Mouse (Mus musculus) lung, postnatal 0 days (tissue): Measurements from ENCODE around the gene Ckb. TPM values are rescaled to one million over a fixed set of nuclear protein-coding genes. Genes with fewer than 3 reads are reported as not detected.

Source experiments
- ATAC-seq: fragments of 200-750 bp; cut with Nextera tagmentation; 2 replicates; pipeline ENCODE4 v1.8.0; 2017; ENCODE audit warnings: moderate library complexity
- DNase-seq: peaks from one replicate; pipeline ENCODE4 v3.0.0-alpha.2; 2016; ENCODE audit warnings: low spot score
- H3K27ac ChIP-seq: fragments of 300-500 bp; sonication (generic); 2 replicates; pipeline ENCODE4 v1.5.1; 2014; ENCODE audit warnings: antibody characterized with exemption, mild to moderate bottlenecking, low read length, mixed read lengths
- H3K27me3 ChIP-seq: fragments of 300-500 bp; sonication (generic); replicated peaks from 2 replicates; pipeline ENCODE4 v1.6.1; 2014; ENCODE audit warnings: low read length, mixed read lengths; ENCODE audit not compliant: insufficient read depth
- H3K36me3 ChIP-seq: fragments of 300-500 bp; sonication (generic); 2 replicates; pipeline ENCODE4 v1.6.1; 2014; ENCODE audit warnings: low read length, mixed read lengths; ENCODE audit not compliant: insufficient read depth
- H3K4me1 ChIP-seq: fragments of 300-500 bp; sonication (generic); 2 replicates; pipeline ENCODE4 v1.6.1; 2014; ENCODE audit warnings: antibody characterized with exemption, low read depth, low read length, mixed read lengths; ENCODE audit not compliant: insufficient read depth
- H3K4me2 ChIP-seq: fragments of 300-500 bp; sonication (generic); replicated peaks from 2 replicates; pipeline ENCODE4 v1.6.1; 2014; ENCODE audit warnings: low read depth, mild to moderate bottlenecking, low read length, moderate library complexity, mixed read lengths
- H3K4me3 ChIP-seq: fragments of 300-500 bp; sonication (generic); 2 replicates; pipeline ENCODE4 v1.5.1; 2014; ENCODE audit warnings: low read depth, low read length
- H3K9ac ChIP-seq: fragments of 300-500 bp; sonication (generic); replicated peaks from 2 replicates; pipeline ENCODE4 v1.6.1; 2014; ENCODE audit warnings: low read depth, mild to moderate bottlenecking
- H3K9me3 ChIP-seq: fragments of 300-500 bp; sonication (generic); 2 replicates; pipeline ENCODE4 v1.6.1; 2016; ENCODE audit warnings: low read length, mixed read lengths
- CTCF ChIP-seq: IDR thresholded peaks from 2 replicates; pipeline ENCODE4 v1.5.1; 2016; ENCODE audit warnings: antibody characterized with exemption, mild to moderate bottlenecking
- EP300 ChIP-seq: IDR thresholded peaks from 2 replicates; pipeline ENCODE4 v1.6.1; 2016; ENCODE audit warnings: antibody characterized with exemption, mild to moderate bottlenecking, control low read depth
- WGBS: fragments of 180-500 bp; shearing (Covaris S2); extraction: QIAGEN DNeasy Blood & Tissue Kit; methylation state at CpG from one replicate; pipeline ENCODE4 v1.1.7; 2014; 5-methylcytosine and 5-hydroxymethylcytosine counted together
- polyA plus RNA-seq: library from polyadenylated mRNA; unstranded; fragments of >200 nt; fragmentation: Nextera tagmentation; extraction: Ambion mirVana; gene quantifications from 2 replicates; pipeline ENCODE4 v1.2.1, GENCODE M21; 2015

Ckb gene
- polyA plus RNA-seq, 1 experiment from 2014 or later, result 153 TPM

GRCm38 (mm10) chr12:111672581-111672980 lies 443 bp upstream of the Ckb start:
- H3K4me1 ChIP-seq, result peaks cover 29% of the 10 kb centered on the region; the same call in 1 of the 2 replicates
- H3K9me3 ChIP-seq, result no peaks in the 10 kb centered on the region
- no peaks in the 10 kb centered on the region for H3K36me3 ChIP-seq
- no peak for DNase-seq
- 9% methylated on average over 12 of the region's 12 CpGs for WGBS
- H3K27me3 ChIP-seq, result peaks cover 20% of the 10 kb centered on the region; the same call in 1 of the 2 replicates
- TF ChIP-seq CTCF, result no peak
- TF ChIP-seq EP300, result no peak
- ATAC-seq, result no peak
- H3K4me3 ChIP-seq, result peak overlapping the region; percentile 47; the same call in 1 of the 2 replicates
- H3K4me2 ChIP-seq, result peak overlapping the region; percentile 84
- H3K27ac ChIP-seq, result no peak overlapping the region
- H3K9ac ChIP-seq, result no peak overlapping the region

GRCm38 (mm10) chr12:111671431-111671902 lies 671 bp downstream of the Ckb start:
- ATAC-seq (peak; percentile 16), DNase-seq (peak; percentile 41)

DNA sequence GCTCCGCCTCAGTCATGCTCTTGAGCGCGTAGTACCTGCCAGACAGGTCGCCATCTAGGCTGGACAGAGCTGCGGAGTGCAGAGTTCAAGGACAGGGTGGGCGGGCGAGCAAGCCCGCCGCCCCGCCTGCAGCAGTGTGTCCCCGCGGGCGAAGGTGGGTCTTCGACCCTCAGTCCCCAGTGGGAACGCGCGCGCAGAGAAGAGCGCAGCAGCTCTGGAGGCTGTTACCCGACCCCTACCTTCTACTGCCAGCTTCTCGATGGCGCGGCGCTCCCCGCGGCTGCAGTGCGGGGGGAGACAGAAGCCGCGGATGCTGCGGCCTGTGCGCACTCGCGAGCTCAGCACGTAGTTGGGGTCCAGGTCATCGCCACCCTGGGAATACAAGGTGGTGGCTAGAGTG lies 1.2 kb downstream of the Ckb start:
- 4% methylated on average over 35 of the region's 35 CpGs for WGBS
- peak overlapping the region; percentile 47 for H3K4me3 ChIP-seq
- no peak overlapping the region for H3K27ac ChIP-seq
- peak overlapping the region; percentile 84 for H3K4me2 ChIP-seq
- H3K9ac ChIP-seq, result peak overlapping the region; percentile 29; the same call in 1 of the 2 replicates
- TF ChIP-seq EP300 (no peak), CTCF (no peak)
- ATAC-seq, result no peak
- H3K4me1 ChIP-seq, result peaks cover 23% of the 10 kb centered on the region; the same call in 1 of the 2 replicates
- peaks cover 20% of the 10 kb centered on the region; the same call in 1 of the 2 replicates for H3K27me3 ChIP-seq
- no peak for DNase-seq
- H3K9me3 ChIP-seq, result no peaks in the 10 kb centered on the region
- no peaks in the 10 kb centered on the region for H3K36me3 ChIP-seq

More at GRCm38 (mm10) chr12:111671431-111671902, 671 bp downstream of the Ckb start:
- 2% methylated on average over 34 of the region's 34 CpGs for WGBS
- Histone ChIP-seq H3K27me3 (peaks cover 20% of the 10 kb centered on the region; the same call in 1 of the 2 replicates), H3K4me3 (peak overlapping the region; percentile 47), H3K4me1 (peaks cover 23% of the 10 kb centered on the region; the same call in 1 of the 2 replicates), H3K9me3 (no peaks in the 10 kb centered on the region), H3K27ac (no peak overlapping the region), H3K36me3 (no peaks in the 10 kb centered on the region), H3K9ac (peak overlapping the region; percentile 29; the same call in 1 of the 2 replicates), H3K4me2 (peak overlapping the region; percentile 84)
- TF ChIP-seq EP300 (no peak), CTCF (no peak)

DNA sequence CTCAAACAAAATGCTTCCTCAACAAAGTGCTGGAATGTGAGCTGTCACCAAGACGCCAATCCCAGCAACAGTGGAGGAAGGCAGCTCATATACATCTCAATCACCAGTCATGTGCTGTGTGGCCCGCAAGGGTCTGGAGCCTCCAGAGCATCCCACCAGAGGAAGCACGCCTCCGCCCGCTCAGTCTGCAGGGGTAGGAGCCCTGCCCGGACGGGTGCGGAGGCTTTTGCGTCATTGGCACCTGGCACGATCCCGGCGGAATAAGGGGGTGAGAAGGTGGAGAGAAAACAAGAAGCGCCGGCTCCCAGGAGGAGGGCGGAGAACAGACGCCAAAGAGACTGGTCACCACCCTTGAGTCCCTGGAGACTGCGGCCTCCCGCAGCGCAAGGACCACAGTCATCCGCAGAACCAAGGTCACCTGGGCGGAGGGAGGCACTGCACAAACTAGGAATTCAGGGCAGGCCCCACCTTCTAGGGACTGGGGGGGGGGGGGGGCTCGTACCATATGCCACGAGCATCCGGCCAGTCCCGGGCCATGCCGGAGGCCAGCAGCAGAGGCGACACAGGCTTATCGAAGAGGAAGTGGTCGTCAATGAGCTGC lies 1.7 kb downstream of the Ckb start:
- Histone ChIP-seq H3K27ac (peak overlapping the region; percentile 14; the same call in 1 of the 2 replicates), H3K4me3 (peak overlapping the region; percentile 47)
- WGBS, result 17% methylated on average over 26 of the region's 29 CpGs

GRCm38 (mm10) chr12:111669961-111670360 lies 2.2 kb downstream of the Ckb start:
- no peak overlapping the region for H3K9ac ChIP-seq
- H3K9me3 ChIP-seq, result no peaks in the 10 kb centered on the region
- H3K36me3 ChIP-seq, result no peaks in the 10 kb centered on the region
- DNase-seq (no peak), ATAC-seq (no peak)
- peaks cover 20% of the 10 kb centered on the region; the same call in 1 of the 2 replicates for H3K27me3 ChIP-seq
- TF ChIP-seq EP300, result no peak
- TF ChIP-seq CTCF, result no peak
- H3K27ac ChIP-seq, result 0 out of 2 replicates have a peak overlapping the region, but pooled peaks have one; percentile 14
- H3K4me2 ChIP-seq, result no peak overlapping the region
- peaks cover 23% of the 10 kb centered on the region; the same call in 1 of the 2 replicates for H3K4me1 ChIP-seq
- H3K4me3 ChIP-seq, result no peak overlapping the region
- 62% methylated on average over 8 of the region's 8 CpGs for WGBS

More for the DNA sequence above, 1.7 kb downstream of the Ckb start:
- ATAC-seq, result peak; percentile 38
- Histone ChIP-seq H3K9me3 (no peaks in the 10 kb centered on the region), H3K4me2 (peak overlapping the region; percentile 84), H3K4me1 (peaks cover 23% of the 10 kb centered on the region; the same call in 1 of the 2 replicates), H3K27me3 (peaks cover 20% of the 10 kb centered on the region; the same call in 1 of the 2 replicates), H3K36me3 (no peaks in the 10 kb centered on the region), H3K9ac (no peak overlapping the region)
- TF ChIP-seq EP300, result no peak
- TF ChIP-seq CTCF, result no peak
- peak; percentile 72 for DNase-seq

- peak; percentile 73 for DNase-seq
Observed at GRCm38 (mm10) chr12:111669000-111669788, 2.9 kb downstream of the Ckb start.

More at GRCm38 (mm10) chr12:111669000-111669788, 2.9 kb downstream of the Ckb start:
- peak overlapping the region; percentile 86 for H3K27ac ChIP-seq
- H3K4me2 ChIP-seq, result peak overlapping the region; percentile 39; the same call in 1 of the 2 replicates
- WGBS, result 60% methylated on average over 23 of the region's 23 CpGs
- H3K9ac ChIP-seq, result no peak overlapping the region
- peaks cover 29% of the 10 kb centered on the region; the same call in 1 of the 2 replicates for H3K4me1 ChIP-seq
- no peaks in the 10 kb centered on the region for H3K9me3 ChIP-seq
- TF ChIP-seq EP300 (no peak), CTCF (0 out of 2 replicates have a peak, but pooled peaks have one; percentile 17)
- no peaks in the 10 kb centered on the region for H3K36me3 ChIP-seq
- no peak overlapping the region for H3K4me3 ChIP-seq
- H3K27me3 ChIP-seq, result peaks cover 20% of the 10 kb centered on the region; the same call in 1 of the 2 replicates
- ATAC-seq, result peak; percentile 6
